Mouse (Mus musculus) liver, embryonic 16.5 days (tissue): ENCODE measurements around the gene Samd4b. TPM values are rescaled to one million over a fixed set of nuclear protein-coding genes. Genes with fewer than 3 reads are reported as not detected.
A peak's percentile ranks its signal among the peaks of the same experiment; 100 is the strongest.

Experiments used
- ATAC-seq: fragments of 200-750 bp; cut with Nextera tagmentation; 2 replicates; pipeline ENCODE4 v1.8.0; 2017; ENCODE audit warnings: low read depth, mild to moderate bottlenecking, moderate number of reproducible peaks, moderate library complexity
- H3K27ac ChIP-seq: fragments of 300-500 bp; sonication (generic); 2 replicates; pipeline ENCODE4 v1.5.1; 2014; ENCODE audit warnings: mild to moderate bottlenecking, low read length
- H3K27me3 ChIP-seq: fragments of 300-500 bp; sonication (generic); 2 replicates; pipeline ENCODE4 v1.6.1; 2014; ENCODE audit warnings: low read depth, low read length, mixed read lengths; ENCODE audit not compliant: control insufficient read depth, insufficient read depth
- H3K36me3 ChIP-seq: fragments of 300-500 bp; sonication (generic); 2 replicates; pipeline ENCODE4 v1.6.1; 2014; ENCODE audit warnings: mild to moderate bottlenecking; ENCODE audit not compliant: control insufficient read depth, insufficient read depth
- H3K4me1 ChIP-seq: fragments of 300-500 bp; sonication (generic); 2 replicates; pipeline ENCODE4 v1.6.1; 2014; ENCODE audit warnings: low read depth, low read length, mixed read lengths; ENCODE audit not compliant: control insufficient read depth
- H3K4me2 ChIP-seq: fragments of 300-500 bp; sonication (generic); 2 replicates; pipeline ENCODE4 v1.6.1; 2014; ENCODE audit warnings: low read depth, low read length, mixed read lengths
- H3K4me3 ChIP-seq: fragments of 300-500 bp; sonication (generic); 2 replicates; pipeline ENCODE4 v1.5.1; 2014; ENCODE audit warnings: low read depth, mild to moderate bottlenecking, low read length
- H3K9ac ChIP-seq: fragments of 300-500 bp; sonication (generic); 2 replicates; pipeline ENCODE4 v1.6.1; 2014; ENCODE audit warnings: low read depth, low read length
- H3K9me3 ChIP-seq: fragments of 300-500 bp; sonication (generic); replicated peaks from 2 replicates; pipeline ENCODE4 v1.6.1; 2016; ENCODE audit warnings: low read length; ENCODE audit not compliant: control insufficient read depth
- WGBS: fragments of 180-500 bp; shearing (Covaris S2); extraction: QIAGEN DNeasy Blood & Tissue Kit; methylation state at CpG from one replicate; pipeline ENCODE4 v1.1.7; 2014; ENCODE audit not compliant: insufficient replicate concordance; 5-methylcytosine and 5-hydroxymethylcytosine counted together
- polyA plus RNA-seq: library from polyadenylated mRNA; unstranded; fragments of >200 nt; fragmentation: Nextera tagmentation; extraction: Ambion mirVana; gene quantifications from 2 replicates; pipeline ENCODE4 v1.2.1, GENCODE M21; 2015

The Samd4b gene
- polyA plus RNA-seq, 1 experiment from 2014 or later = 3.5 TPM

DNA sequence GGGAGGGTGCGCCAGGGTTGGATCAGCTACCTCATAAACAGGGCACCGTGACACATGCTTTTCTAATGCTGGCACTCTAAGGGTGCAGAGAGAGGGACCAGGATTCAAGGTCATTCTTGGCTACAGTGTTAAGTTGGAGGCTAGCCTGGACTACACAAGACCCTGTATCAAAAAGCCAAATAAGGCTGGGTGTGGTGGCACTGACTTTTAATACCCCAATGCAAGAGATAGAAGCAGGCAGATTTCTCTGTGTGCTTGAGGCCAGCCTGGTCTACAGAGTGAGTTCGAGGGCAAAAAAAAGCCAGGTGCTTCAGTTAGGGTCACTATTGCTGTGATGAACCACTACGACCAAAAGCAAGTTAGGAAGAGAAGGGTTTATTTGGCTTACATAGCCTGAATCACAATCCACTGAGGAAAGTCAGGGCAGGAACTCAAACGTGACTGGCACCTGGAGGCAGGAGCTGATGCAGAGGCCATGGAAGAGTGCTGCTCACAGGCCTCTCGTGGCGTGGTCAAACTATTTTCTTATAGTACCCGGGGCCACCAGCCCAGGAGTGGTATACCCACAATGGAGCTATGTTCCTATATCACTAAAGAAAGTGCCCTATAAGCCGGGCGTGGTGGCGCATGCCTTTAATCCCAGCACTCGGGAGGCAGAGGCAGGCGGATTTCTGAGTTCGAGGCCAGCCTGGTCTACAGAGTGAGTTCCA, 156.0 kb downstream of the Samd4b start:
- no peaks in the 10 kb centered on the region for H3K27me3 ChIP-seq
- no peaks in the 10 kb centered on the region for H3K36me3 ChIP-seq
- peak overlapping the region; percentile 68 for H3K27ac ChIP-seq
- no peaks in the 10 kb centered on the region for H3K9me3 ChIP-seq
- WGBS = 39% methylated on average over 14 of the region's 14 CpGs
- peak overlapping the region; percentile 32 for H3K4me3 ChIP-seq
- H3K9ac ChIP-seq = no peak overlapping the region
- no peak for ATAC-seq
- peak overlapping the region; percentile 27 for H3K4me2 ChIP-seq
- H3K4me1 ChIP-seq = peaks cover 7% of the 10 kb centered on the region

DNA sequence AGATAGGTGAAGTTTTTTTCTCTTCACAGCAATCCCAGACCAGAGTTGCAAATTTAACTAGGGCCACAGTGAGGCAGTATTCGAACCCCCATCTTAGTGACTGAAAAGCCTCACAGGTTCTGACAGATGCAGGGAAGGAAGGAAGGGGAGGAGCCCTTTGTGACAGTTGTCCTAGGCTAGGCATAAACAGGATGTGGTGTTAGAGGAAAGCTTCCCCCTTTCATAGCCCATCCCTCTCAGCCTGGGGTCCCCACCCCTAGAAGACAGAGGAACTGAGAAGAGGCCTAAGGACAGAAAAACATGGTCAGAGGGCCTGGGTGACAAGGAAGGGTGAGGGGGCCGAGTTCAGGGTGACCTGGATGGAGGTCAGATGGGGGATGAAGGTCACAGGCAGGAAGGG, 157.2 kb downstream of the Samd4b start:
- Histone ChIP-seq H3K27me3 (no peaks in the 10 kb centered on the region), H3K4me3 (peak overlapping the region; percentile 40), H3K27ac (peak overlapping the region; percentile 63), H3K4me2 (peak overlapping the region; percentile 8; the same call in 1 of the 2 replicates), H3K36me3 (no peaks in the 10 kb centered on the region), H3K9ac (peak overlapping the region; percentile 35), H3K4me1 (peaks cover 7% of the 10 kb centered on the region), H3K9me3 (no peaks in the 10 kb centered on the region)
- no peak for ATAC-seq
- WGBS = 3% methylated on average over 2 of the region's 2 CpGs

DNA sequence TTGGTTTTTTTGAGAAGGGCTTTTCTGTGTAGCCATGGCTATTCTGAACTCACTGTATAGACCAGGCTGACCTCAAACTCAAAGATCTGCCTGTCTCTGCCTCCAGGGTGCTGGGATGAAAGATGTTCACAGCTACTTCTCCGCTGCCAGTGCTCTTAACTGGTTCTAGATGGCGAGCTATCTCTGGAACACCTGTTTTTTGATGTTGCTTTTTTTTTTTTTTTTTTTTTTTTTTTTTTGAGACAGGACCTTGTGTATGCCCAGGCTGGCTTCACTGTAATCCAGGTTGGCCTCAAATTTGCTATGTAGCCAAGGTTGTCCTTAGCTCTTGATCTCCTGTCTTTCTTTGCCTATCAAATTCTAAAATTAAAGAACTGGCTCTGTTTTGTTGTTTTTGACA, 159.2 kb downstream of the Samd4b start:
- H3K27ac ChIP-seq = no peak overlapping the region
- H3K4me1 ChIP-seq = peaks cover 23% of the 10 kb centered on the region
- no peak overlapping the region for H3K9ac ChIP-seq
- WGBS = 40% methylated on average over 2 of the region's 2 CpGs
- no peak for ATAC-seq
- no peak overlapping the region for H3K4me2 ChIP-seq
- H3K4me3 ChIP-seq = no peak overlapping the region
- no peaks in the 10 kb centered on the region for H3K27me3 ChIP-seq
- no peaks in the 10 kb centered on the region for H3K9me3 ChIP-seq
- H3K36me3 ChIP-seq = no peaks in the 10 kb centered on the region

DNA sequence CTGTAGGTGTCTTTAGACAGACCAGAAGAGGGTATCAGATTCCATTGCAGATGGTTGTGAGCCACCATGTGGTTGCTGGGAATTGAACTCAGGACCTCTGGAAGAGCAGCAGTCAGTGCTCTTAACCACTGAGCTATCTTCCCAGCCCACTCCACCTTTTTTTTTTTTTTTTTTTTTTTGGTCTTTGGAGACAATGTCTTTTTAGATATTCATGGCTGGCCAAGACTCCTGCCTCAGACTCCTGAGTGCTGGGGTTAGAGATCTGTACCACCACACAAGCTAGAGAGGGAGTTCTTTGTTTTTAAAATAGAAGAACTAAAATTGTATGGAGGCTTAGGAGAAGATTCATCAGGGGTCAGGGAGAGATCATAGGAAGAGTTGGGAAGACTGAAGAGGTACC, 160.0 kb downstream of the Samd4b start:
- no peak overlapping the region for H3K4me2 ChIP-seq

DNA sequence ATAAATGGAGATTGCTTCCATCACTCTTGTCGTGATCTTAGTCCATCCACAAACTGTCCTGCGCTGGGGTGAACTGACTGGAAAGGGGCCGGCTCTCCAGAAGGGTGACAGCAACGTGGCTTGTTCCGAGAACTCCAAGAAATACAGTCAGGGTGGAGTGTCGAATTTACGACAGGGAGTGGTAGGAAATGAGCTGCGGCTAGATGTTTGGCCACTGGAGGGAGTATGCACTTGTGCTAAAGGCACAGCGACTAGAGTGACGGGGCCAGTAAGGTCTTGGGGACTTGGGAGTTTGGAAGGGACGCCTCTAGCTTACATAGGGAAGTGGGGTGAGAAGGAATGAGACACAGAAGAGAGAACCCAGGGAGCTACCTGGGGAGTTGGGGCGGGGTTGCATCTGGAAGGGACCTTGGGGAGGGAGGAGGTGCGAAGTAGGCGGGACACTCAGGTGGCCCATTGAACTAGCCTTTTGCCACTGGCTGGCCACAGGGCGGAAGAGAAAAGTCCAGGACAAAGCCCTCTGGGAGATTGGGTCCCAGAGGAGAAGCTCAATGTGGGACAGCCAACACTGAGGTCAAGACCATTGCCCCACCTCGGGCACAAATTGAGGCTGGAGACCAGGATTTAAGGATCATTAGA, 160.9 kb downstream of the Samd4b start, which contains the start of gene Gmfg:
Gmfg (plus strand) TSS at position 516 of the 639 bp plus-strand sequence.
- H3K4me1 ChIP-seq = peaks cover 40% of the 10 kb centered on the region
- peak; percentile 20 for ATAC-seq

More for the DNA sequence above, 160.0 kb downstream of the Samd4b start:
- no peaks in the 10 kb centered on the region for H3K27me3 ChIP-seq
- H3K4me3 ChIP-seq = no peak overlapping the region
- no peak overlapping the region for H3K9ac ChIP-seq
- no peak for ATAC-seq
- no peaks in the 10 kb centered on the region for H3K9me3 ChIP-seq
- H3K4me1 ChIP-seq = peaks cover 31% of the 10 kb centered on the region
- H3K27ac ChIP-seq = no peak overlapping the region
- H3K36me3 ChIP-seq = no peaks in the 10 kb centered on the region

DNA sequence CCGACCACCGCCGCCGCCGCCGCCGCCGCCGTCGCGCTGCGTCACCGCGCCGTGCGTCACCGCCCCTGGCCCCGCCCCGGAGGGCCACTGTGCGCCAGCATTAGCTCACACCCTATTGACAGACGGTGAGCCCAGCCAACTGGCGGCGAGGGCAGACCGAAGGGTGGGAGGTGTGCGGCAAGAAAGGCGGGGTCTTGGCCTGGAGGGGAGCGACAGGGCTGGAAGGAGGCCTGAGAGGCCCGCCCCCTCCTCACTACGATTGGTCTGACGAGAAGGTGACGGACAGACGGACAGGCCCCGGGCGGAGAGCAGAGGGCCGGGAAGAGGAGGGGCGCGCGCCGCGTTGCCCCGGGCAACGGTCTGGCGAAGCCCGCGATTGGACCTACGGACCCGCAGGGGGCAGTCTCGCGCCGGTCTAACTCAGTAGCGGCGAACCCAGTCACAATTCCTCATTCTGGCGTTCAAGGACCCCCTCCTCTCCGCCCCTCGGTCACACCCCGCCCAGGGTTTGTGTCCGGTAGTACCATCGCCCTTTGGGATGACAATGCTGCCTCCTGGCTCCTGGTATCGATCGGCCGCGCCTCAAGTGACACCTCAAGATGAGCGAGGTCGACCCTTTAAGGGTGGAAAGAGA, 161.6 kb downstream of the Samd4b start:
- H3K4me2 ChIP-seq = peak overlapping the region; percentile 94
- no peaks in the 10 kb centered on the region for H3K36me3 ChIP-seq
- no peaks in the 10 kb centered on the region for H3K9me3 ChIP-seq
- H3K9ac ChIP-seq = peak overlapping the region; percentile 91
- peak; percentile 95 for ATAC-seq
- under 1% methylated on average over 32 of the region's 64 CpGs for WGBS
- H3K27ac ChIP-seq = peak overlapping the region; percentile 87
- H3K27me3 ChIP-seq = no peaks in the 10 kb centered on the region
- peaks cover 47% of the 10 kb centered on the region for H3K4me1 ChIP-seq
- H3K4me3 ChIP-seq = peak overlapping the region; percentile 85

More for the DNA sequence above, 160.9 kb downstream of the Samd4b start, which contains the start of gene Gmfg:
- no peaks in the 10 kb centered on the region for H3K36me3 ChIP-seq
- peak within 1 kb of the TSS; percentile 77 for H3K9ac ChIP-seq
- peak within 1 kb of the TSS; percentile 87 for H3K27ac ChIP-seq
- no peaks in the 10 kb centered on the region for H3K9me3 ChIP-seq
- H3K4me3 ChIP-seq = peak within 1 kb of the TSS; percentile 85
- 7% methylated on average over 16 of the region's 16 CpGs for WGBS
- no peaks in the 10 kb centered on the region for H3K27me3 ChIP-seq
- peak within 1 kb of the TSS; percentile 94 for H3K4me2 ChIP-seq

- H3K27ac ChIP-seq = peak overlapping the region; percentile 68
- H3K4me2 ChIP-seq = peak overlapping the region; percentile 75
- H3K4me1 ChIP-seq = peaks cover 52% of the 10 kb centered on the region
- peak overlapping the region; percentile 85 for H3K4me3 ChIP-seq
- no peaks in the 10 kb centered on the region for H3K36me3 ChIP-seq
- H3K27me3 ChIP-seq = no peaks in the 10 kb centered on the region
- no peaks in the 10 kb centered on the region for H3K9me3 ChIP-seq
- H3K9ac ChIP-seq = peak overlapping the region; percentile 91
- WGBS = 1% methylated on average over 41 of the region's 70 CpGs
- 0 out of 2 replicates have a peak, but pooled peaks have one; percentile 1 for ATAC-seq
These were observed 162.2 kb downstream of the Samd4b start for GRCm38 (mm10) chr7:28435660-28436259.

DNA sequence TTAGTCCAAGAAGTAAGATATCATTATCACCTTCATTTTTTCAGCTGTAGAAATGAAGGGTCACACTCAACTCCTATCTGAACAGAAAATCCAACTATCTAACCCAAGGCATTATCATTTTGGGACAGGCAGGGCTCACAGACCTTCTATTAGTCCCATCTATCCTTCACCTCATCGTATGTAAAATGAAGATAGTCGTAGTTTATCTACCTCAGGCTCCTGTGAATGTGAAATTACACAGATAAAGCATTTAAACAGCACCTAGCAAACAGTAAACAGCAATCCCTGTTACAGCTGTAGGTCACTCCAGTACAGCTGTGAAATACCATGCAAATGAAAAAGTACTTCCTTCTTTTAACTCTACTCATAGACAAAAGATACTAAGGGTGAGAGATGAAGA, 165.7 kb downstream of the Samd4b start:
- H3K4me1 ChIP-seq = peaks cover 59% of the 10 kb centered on the region
- peak overlapping the region; percentile 4 for H3K9ac ChIP-seq
- WGBS = 20% methylated on average over 2 of the region's 2 CpGs
- peak overlapping the region; percentile 84 for H3K27ac ChIP-seq
- ATAC-seq = peak; percentile 1; the same call in 1 of the 2 replicates
- H3K36me3 ChIP-seq = no peaks in the 10 kb centered on the region
- H3K4me2 ChIP-seq = peak overlapping the region; percentile 58
- no peaks in the 10 kb centered on the region for H3K27me3 ChIP-seq
- no peaks in the 10 kb centered on the region for H3K9me3 ChIP-seq
- H3K4me3 ChIP-seq = peak overlapping the region; percentile 1
